ENCODE assay signal across 8 mouse cellular contexts in genomic region chr9:21030055-21030600, GRCm38 (mm10). TPM values are rescaled to one million over a fixed set of nuclear protein-coding genes. Genes with fewer than 3 reads are reported as not detected.
DNase-seq lines count a peak whose midpoint lies in the region; ATAC-seq and TF ChIP-seq lines count a peak whose summit lies in the region.

No protein-coding gene starts in this region.

- H3K27ac ChIP-seq in thymus, adult 2 months (ENCODE audit: control insufficient read depth, insufficient read depth, low read length), result no peak overlapping the region
- peak overlapping the region; percentile 86 for H3K27ac ChIP-seq in liver, embryonic 11.5 days (ENCODE audit: low read depth, low read length)

- peak overlapping the region; percentile 14 for H3K4me3 ChIP-seq in thymus, adult 2 months (ENCODE audit: control insufficient read depth, insufficient read depth, low read length)
- peak overlapping the region; percentile 65 for H3K4me3 ChIP-seq in liver, embryonic 11.5 days (ENCODE audit: low read depth, low read length)

- peaks cover 39% of the 10 kb centered on the region for H3K4me1 ChIP-seq in thymus, adult 2 months (replicated peaks; ENCODE audit: control insufficient read depth, insufficient read depth, low read length)
- peaks cover 46% of the 10 kb centered on the region for H3K4me1 ChIP-seq in liver, embryonic 11.5 days (replicated peaks; ENCODE audit: control insufficient read depth, insufficient read depth, low read length)

- TF ChIP-seq CTCF in thymus, adult 2 months (IDR thresholded peaks at IDR 0.05; ENCODE audit: borderline replicate concordance, control insufficient read depth, extremely low read depth, insufficient read depth, low read length, poor library complexity), result no peak

- TF ChIP-seq POLR2A in thymus, adult 2 months (IDR thresholded peaks at IDR 0.05; ENCODE audit: control insufficient read depth, extremely low read depth, insufficient read depth, low read length, poor library complexity), result no peak

- peak overlapping the region; percentile 100 for H3K4me2 ChIP-seq in liver, embryonic 11.5 days

- peaks cover 23% of the 10 kb centered on the region for H3K27me3 ChIP-seq in thymus, adult 2 months (ENCODE audit: control insufficient read depth, insufficient read depth, low read length)
- H3K27me3 ChIP-seq in liver, embryonic 11.5 days (replicated peaks; ENCODE audit: control insufficient read depth, insufficient read depth, low read length), result peaks cover 35% of the 10 kb centered on the region

- no peak for ATAC-seq in liver, embryonic 11.5 days (replicated peaks; ENCODE audit: low FRiP score)

- DNase-seq in adrenal gland, adult (ENCODE audit: inconsistent age in 2 of 2, low spot score in 1 of 2), result peak; percentile 44 to 62
- DNase-seq in adrenal gland, postnatal 14 days, result no peak
- peak; percentile 19 for DNase-seq in thymus, adult 2 months
- no peak for DNase-seq in thymus, adult 18-20 months
- no peak for DNase-seq in liver, embryonic 11.5 days (ENCODE audit: low spot score)
- no peak for DNase-seq in cerebellum, adult 18-20 months
- no peak for DNase-seq in adrenal gland, adult 2 months
- no peak for DNase-seq in right cerebral cortex, adult 2 months (ENCODE audit: low spot score in 2 of 2)

- H3K9me3 ChIP-seq in liver, embryonic 11.5 days (ENCODE audit: control insufficient read depth, low read length), result no peaks in the 10 kb centered on the region

- 20% methylated on average over 22 of the region's 22 CpGs for WGBS in thymus, adult 2 months
- 13% methylated on average over 22 of the region's 22 CpGs for WGBS in liver, embryonic 11.5 days

- H3K36me3 ChIP-seq in thymus, adult 2 months (ENCODE audit: control insufficient read depth, insufficient read depth, low read length), result no peaks in the 10 kb centered on the region
- no peaks in the 10 kb centered on the region for H3K36me3 ChIP-seq in liver, embryonic 11.5 days (ENCODE audit: control insufficient read depth, insufficient read depth, low read length)

- peak overlapping the region; percentile 68 for H3K9ac ChIP-seq in liver, embryonic 11.5 days (ENCODE audit: low read depth, low read length)

RNA-seq across cellular contexts. Expression of gene Icam4, which starts 1.0 kb away (rescaled TPM):
- total RNA-seq in adrenal gland, postnatal 14 days (2021), result 1.2 and 4.1 TPM in 2 replicates
- 0.26 and 0.71 TPM in 2 replicates for polyA plus RNA-seq in thymus, adult 2 months (2012; rRNA removed)
- 146 and 147 TPM in 2 replicates for polyA plus RNA-seq in liver, embryonic 11.5 days (2014; fragmentation: Nextera tagmentation; extraction: Ambion mirVana)
- total RNA-seq in adrenal gland, adult 2 months (2021), result 1 to 10 TPM; 1.1 to 5.1 TPM
- polyA plus RNA-seq in adrenal gland, adult 2 months (2012; rRNA removed), result 1.9 and 2.7 TPM in 2 replicates

RNA-seq across cellular contexts. Expression of gene Icam5, which starts 1.7 kb away (rescaled TPM):
- 0.74 and 0.90 TPM in 2 replicates for total RNA-seq in adrenal gland, postnatal 14 days (2021)
- 0.63 and 1.0 TPM in 2 replicates for polyA plus RNA-seq in thymus, adult 2 months (2012; rRNA removed)
- 0.37 and 0.44 TPM in 2 replicates for polyA plus RNA-seq in liver, embryonic 11.5 days (2014; fragmentation: Nextera tagmentation; extraction: Ambion mirVana)
- total RNA-seq in adrenal gland, adult 2 months (2021), result under 1 TPM; 0.17 to 0.31 TPM
- polyA plus RNA-seq in adrenal gland, adult 2 months (2012; rRNA removed), result 0.41 and 0.48 TPM in 2 replicates

RNA-seq across cellular contexts. Expression of gene Icam1, which starts 14.3 kb away (rescaled TPM):
- 12.7 and 13.8 TPM in 2 replicates for total RNA-seq in adrenal gland, postnatal 14 days (2021)
- polyA plus RNA-seq in thymus, adult 2 months (2012; rRNA removed), result 78.1 and 90.8 TPM in 2 replicates
- polyA plus RNA-seq in liver, embryonic 11.5 days (2014; fragmentation: Nextera tagmentation; extraction: Ambion mirVana), result 12.2 and 13.0 TPM in 2 replicates
- 10 to 100 TPM; 10.8 to 19.1 TPM for total RNA-seq in adrenal gland, adult 2 months (2021)
- 7.5 and 8.3 TPM in 2 replicates for polyA plus RNA-seq in adrenal gland, adult 2 months (2012; rRNA removed)

RNA-seq across cellular contexts. Expression of gene Mrpl4, which starts 27.6 kb away (rescaled TPM):
- 135 and 144 TPM in 2 replicates for total RNA-seq in adrenal gland, postnatal 14 days (2021)
- 125 and 140 TPM in 2 replicates for polyA plus RNA-seq in thymus, adult 2 months (2012; rRNA removed)
- 138 and 145 TPM in 2 replicates for polyA plus RNA-seq in liver, embryonic 11.5 days (2014; fragmentation: Nextera tagmentation; extraction: Ambion mirVana)
- 100 to 1,000 TPM; 120 to 130 TPM for total RNA-seq in adrenal gland, adult 2 months (2021)
- 245 and 270 TPM in 2 replicates for polyA plus RNA-seq in adrenal gland, adult 2 months (2012; rRNA removed)

RNA-seq across cellular contexts. Expression of gene Zglp1, which starts 36.8 kb away (rescaled TPM):
- total RNA-seq in adrenal gland, postnatal 14 days (2021), result not detected in 2 replicates
- polyA plus RNA-seq in thymus, adult 2 months (2012; rRNA removed), result 0.79 and 1.1 TPM in 2 replicates
- polyA plus RNA-seq in liver, embryonic 11.5 days (2014; fragmentation: Nextera tagmentation; extraction: Ambion mirVana), result 0.67 and 1.4 TPM in 2 replicates
- total RNA-seq in adrenal gland, adult 2 months (2021), result not detected
- not detected in 2 replicates for polyA plus RNA-seq in adrenal gland, adult 2 months (2012; rRNA removed)

Comparison
In these comparisons a context has a peak if more than half of its experiments do, and no peak if none do; other contexts are left out.
1. DNase-seq: peak in adrenal gland, adult (2 of 2) and thymus, adult 2 months (single experiment); none in adrenal gland, postnatal 14 days (single experiment), thymus, adult 18-20 months (0 of 2), liver, embryonic 11.5 days (single experiment), cerebellum, adult 18-20 months (0 of 2), adrenal gland, adult 2 months (single experiment) and right cerebral cortex, adult 2 months (0 of 2).
2. RNA of gene Icam4, which starts 1.0 kb away (polyA plus RNA-seq): 146 to 147 TPM in liver, embryonic 11.5 days; 1.9 to 2.7 TPM in adrenal gland, adult 2 months and 0.26 to 0.71 TPM in thymus, adult 2 months; every median in the first group is over 10 times any median in the second.